Mouse (Mus musculus): ENCODE measurements around the gene Scoc. TPM values are rescaled to one million over a fixed set of nuclear protein-coding genes. Genes with fewer than 3 reads are reported as not detected.

The Scoc gene
- polyA plus RNA-seq, 1 experiment from 2014 or later = 83.3 TPM

- no peaks in the 10 kb centered on the region for H3K36me3 ChIP-seq (ENCODE audit: control insufficient read depth, insufficient read depth, low read length)
- no peak overlapping the region for H3K9ac ChIP-seq (ENCODE audit: low read depth, low read length)
- H3K9me3 ChIP-seq (ENCODE audit: control insufficient read depth, low read length) = no peaks in the 10 kb centered on the region
- H3K4me2 ChIP-seq = no peak overlapping the region
- DNase-seq (ENCODE audit: low spot score) = no peak
- WGBS = 69% methylated on average over 1 of the region's 1 CpGs
- no peak overlapping the region for H3K27ac ChIP-seq (ENCODE audit: low read depth, low read length)
- H3K4me3 ChIP-seq (ENCODE audit: low read depth, low read length) = no peak overlapping the region
- no peaks in the 10 kb centered on the region; the same call in 1 of the 2 replicates for H3K4me1 ChIP-seq (replicated peaks; ENCODE audit: control insufficient read depth, insufficient read depth, low read length)
- peaks cover 28% of the 10 kb centered on the region for H3K27me3 ChIP-seq (replicated peaks; ENCODE audit: control insufficient read depth, insufficient read depth, low read length)
- no peak for ATAC-seq (replicated peaks; ENCODE audit: low FRiP score)
These were observed 65.7 kb downstream of the Scoc start for GRCm38 (mm10) chr8:83392521-83392920.

GRCm38 (mm10) chr8:83390006-83390701 lies 68.0 kb downstream of the Scoc start:
- DNase-seq (ENCODE audit: low spot score) (no peak), ATAC-seq (replicated peaks; ENCODE audit: low FRiP score) (no peak; the same call in 1 of the 2 replicates)
- Histone ChIP-seq H3K9ac (ENCODE audit: low read depth, low read length) (no peak overlapping the region), H3K4me2 (peak overlapping the region; percentile 64), H3K4me3 (ENCODE audit: low read depth, low read length) (peak overlapping the region; percentile 47), H3K9me3 (ENCODE audit: control insufficient read depth, low read length) (no peaks in the 10 kb centered on the region), H3K27ac (ENCODE audit: low read depth, low read length) (no peak overlapping the region), H3K36me3 (ENCODE audit: control insufficient read depth, insufficient read depth, low read length) (no peaks in the 10 kb centered on the region), H3K27me3 (replicated peaks; ENCODE audit: control insufficient read depth, insufficient read depth, low read length) (peaks cover 30% of the 10 kb centered on the region), H3K4me1 (replicated peaks; ENCODE audit: control insufficient read depth, insufficient read depth, low read length) (no peaks in the 10 kb centered on the region; the same call in 1 of the 2 replicates)
- WGBS = 17% methylated on average over 14 of the region's 14 CpGs

DNA sequence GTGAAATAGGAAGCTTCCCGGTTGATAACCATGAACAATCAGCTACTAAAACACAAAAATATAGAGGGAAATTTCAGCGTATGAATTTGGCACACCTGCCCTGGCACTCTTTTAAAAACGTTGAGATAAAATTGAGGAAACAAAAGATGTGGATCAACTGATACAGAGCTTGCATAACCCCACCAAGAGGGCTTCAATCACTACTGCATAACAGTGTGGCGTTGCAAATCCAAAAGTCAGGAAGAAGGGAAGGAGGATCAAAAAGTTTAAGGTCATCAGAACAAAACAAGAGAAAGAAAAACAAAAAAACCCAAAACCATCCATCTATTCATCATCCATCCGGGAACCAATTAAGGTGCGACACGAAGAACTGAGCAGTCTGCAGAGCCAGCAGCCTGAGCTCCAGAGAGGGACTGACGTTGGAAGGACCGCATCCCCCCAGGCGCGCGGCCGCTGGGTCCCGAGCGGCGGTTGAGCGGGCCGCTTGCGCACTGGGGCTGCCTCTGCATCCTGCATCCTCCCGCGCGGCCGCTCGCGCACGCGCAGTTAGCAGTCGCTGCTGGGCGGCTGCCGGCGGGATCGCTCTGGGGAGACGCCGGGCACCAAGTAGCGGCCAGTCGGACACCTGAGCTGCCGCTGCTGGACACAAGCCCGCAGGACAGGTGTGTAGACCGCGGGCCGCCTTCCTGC lies 68.7 kb downstream of the Scoc start, which contains the start of gene Clgn:
Gene Clgn (plus strand): TSS at position 552 of the 690 bp plus-strand sequence.
- Histone ChIP-seq H3K4me3 (ENCODE audit: low read depth, low read length) (peak within 1 kb of the TSS; percentile 47), H3K4me2 (peak within 1 kb of the TSS; percentile 64), H3K27me3 (replicated peaks; ENCODE audit: control insufficient read depth, insufficient read depth, low read length) (peaks cover 30% of the 10 kb centered on the region), H3K9ac (ENCODE audit: low read depth, low read length) (no peak within 1 kb of the TSS), H3K9me3 (ENCODE audit: control insufficient read depth, low read length) (no peaks in the 10 kb centered on the region), H3K4me1 (replicated peaks; ENCODE audit: control insufficient read depth, insufficient read depth, low read length) (no peaks in the 10 kb centered on the region; the same call in 1 of the 2 replicates), H3K36me3 (ENCODE audit: control insufficient read depth, insufficient read depth, low read length) (no peaks in the 10 kb centered on the region), H3K27ac (ENCODE audit: low read depth, low read length) (no peak within 1 kb of the TSS)
- WGBS = 4% methylated on average over 41 of the region's 41 CpGs
- DNase-seq (ENCODE audit: low spot score) = peak; percentile 59
- ATAC-seq (replicated peaks; ENCODE audit: low FRiP score) = peak; percentile 65

DNA sequence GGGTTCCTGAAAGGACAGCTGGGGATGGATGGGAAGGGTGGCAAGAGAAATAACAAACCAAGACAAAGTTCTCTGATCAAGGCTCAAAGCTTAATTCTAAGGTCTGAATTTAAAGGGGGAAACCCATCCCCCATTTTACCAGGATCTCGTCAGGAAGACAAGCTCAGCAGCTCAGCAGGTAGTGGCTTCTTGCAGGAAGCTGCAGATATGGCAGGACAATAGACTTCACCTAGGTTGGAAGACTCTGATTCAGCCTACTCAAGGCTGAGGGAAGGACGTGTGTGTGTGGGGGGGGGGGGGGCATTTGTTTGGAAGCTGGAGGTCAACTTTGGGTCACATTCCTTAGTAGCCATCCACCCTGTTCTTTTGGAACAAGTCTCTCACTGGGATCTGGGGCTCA lies 75.3 kb downstream of the Scoc start:
- Histone ChIP-seq H3K27me3 (replicated peaks; ENCODE audit: control insufficient read depth, insufficient read depth, low read length) (peaks cover 5% of the 10 kb centered on the region; the same call in 1 of the 2 replicates), H3K9ac (ENCODE audit: low read depth, low read length) (no peak overlapping the region), H3K4me3 (ENCODE audit: low read depth, low read length) (no peak overlapping the region), H3K4me1 (replicated peaks; ENCODE audit: control insufficient read depth, insufficient read depth, low read length) (no peaks in the 10 kb centered on the region), H3K27ac (ENCODE audit: low read depth, low read length) (no peak overlapping the region), H3K36me3 (ENCODE audit: control insufficient read depth, insufficient read depth, low read length) (no peaks in the 10 kb centered on the region), H3K9me3 (ENCODE audit: control insufficient read depth, low read length) (no peaks in the 10 kb centered on the region), H3K4me2 (no peak overlapping the region)
- WGBS = 13% methylated on average over 2 of the region's 2 CpGs
- DNase-seq (ENCODE audit: low spot score) (no peak), ATAC-seq (replicated peaks; ENCODE audit: low FRiP score) (no peak)

- 74% methylated on average over 2 of the region's 2 CpGs for WGBS
- H3K4me2 ChIP-seq = no peak overlapping the region
- no peak for ATAC-seq (replicated peaks; ENCODE audit: low FRiP score)
These were observed 77.2 kb downstream of the Scoc start for GRCm38 (mm10) chr8:83381016-83381415.

GRCm38 (mm10) chr8:83380141-83380540 lies 78.0 kb downstream of the Scoc start:
- no peaks in the 10 kb centered on the region for H3K9me3 ChIP-seq (ENCODE audit: control insufficient read depth, low read length)
- H3K4me2 ChIP-seq = no peak overlapping the region
- DNase-seq (ENCODE audit: low spot score) = no peak
- H3K36me3 ChIP-seq (ENCODE audit: control insufficient read depth, insufficient read depth, low read length) = no peaks in the 10 kb centered on the region
- no peaks in the 10 kb centered on the region for H3K4me1 ChIP-seq (replicated peaks; ENCODE audit: control insufficient read depth, insufficient read depth, low read length)
- 55% methylated on average over 4 of the region's 4 CpGs for WGBS
- no peak overlapping the region for H3K4me3 ChIP-seq (ENCODE audit: low read depth, low read length)
- H3K27me3 ChIP-seq (replicated peaks; ENCODE audit: control insufficient read depth, insufficient read depth, low read length) = no peaks in the 10 kb centered on the region
- 0 out of 2 replicates have a peak, but pooled peaks have one; percentile 20 for ATAC-seq (replicated peaks; ENCODE audit: low FRiP score)
- no peak overlapping the region for H3K9ac ChIP-seq (ENCODE audit: low read depth, low read length)
- no peak overlapping the region for H3K27ac ChIP-seq (ENCODE audit: low read depth, low read length)

More at GRCm38 (mm10) chr8:83381016-83381415, 77.2 kb downstream of the Scoc start:
- Histone ChIP-seq H3K9ac (ENCODE audit: low read depth, low read length) (no peak overlapping the region), H3K27ac (ENCODE audit: low read depth, low read length) (no peak overlapping the region), H3K27me3 (replicated peaks; ENCODE audit: control insufficient read depth, insufficient read depth, low read length) (no peaks in the 10 kb centered on the region), H3K9me3 (ENCODE audit: control insufficient read depth, low read length) (no peaks in the 10 kb centered on the region), H3K36me3 (ENCODE audit: control insufficient read depth, insufficient read depth, low read length) (no peaks in the 10 kb centered on the region), H3K4me3 (ENCODE audit: low read depth, low read length) (no peak overlapping the region), H3K4me1 (replicated peaks; ENCODE audit: control insufficient read depth, insufficient read depth, low read length) (no peaks in the 10 kb centered on the region)
- no peak for DNase-seq (ENCODE audit: low spot score)

Other genes with a start within 250 kb of the Scoc start
- gene Ucp1, start 168.0 kb downstream of the Scoc start, polyA plus RNA-seq (2014; fragmentation: Nextera tagmentation; extraction: Ambion mirVana) = not detected in 2 replicates
- gene Elmod2, start 125.9 kb downstream of the Scoc start, polyA plus RNA-seq (2014; fragmentation: Nextera tagmentation; extraction: Ambion mirVana) = 15.0 and 18.1 TPM in 2 replicates
- gene Mgat4d, start 109.9 kb downstream of the Scoc start, polyA plus RNA-seq (2014; fragmentation: Nextera tagmentation; extraction: Ambion mirVana) = not detected in 2 replicates
- gene Clgn, start 68.5 kb downstream of the Scoc start, polyA plus RNA-seq (2014; fragmentation: Nextera tagmentation; extraction: Ambion mirVana) = 0.62 and 0.87 TPM in 2 replicates
- not detected in 2 replicates for gene Olfr370, start 77.4 kb upstream of the Scoc start, polyA plus RNA-seq (2014; fragmentation: Nextera tagmentation; extraction: Ambion mirVana)
- gene Ndufb7, start 108.3 kb upstream of the Scoc start, polyA plus RNA-seq (2014; fragmentation: Nextera tagmentation; extraction: Ambion mirVana) = 321 and 354 TPM in 2 replicates
- 468 and 475 TPM in 2 replicates for gene Tecr, start 149.6 kb upstream of the Scoc start, polyA plus RNA-seq (2014; fragmentation: Nextera tagmentation; extraction: Ambion mirVana)
- 75.9 and 77.1 TPM in 2 replicates for gene Dnajb1, start 149.8 kb upstream of the Scoc start, polyA plus RNA-seq (2014; fragmentation: Nextera tagmentation; extraction: Ambion mirVana)
- 113 and 114 TPM in 2 replicates for gene Gipc1, start 194.3 kb upstream of the Scoc start, polyA plus RNA-seq (2014; fragmentation: Nextera tagmentation; extraction: Ambion mirVana)
- 0.49 and 0.53 TPM in 2 replicates for gene Ptger1, start 208.3 kb upstream of the Scoc start, polyA plus RNA-seq (2014; fragmentation: Nextera tagmentation; extraction: Ambion mirVana)
- 23.3 and 24.3 TPM in 2 replicates for gene Pkn1, start 240.8 kb upstream of the Scoc start, polyA plus RNA-seq (2014; fragmentation: Nextera tagmentation; extraction: Ambion mirVana)